Mouse (Mus musculus) thymus, adult 2 months (tissue): ENCODE data around the gene Tiam2.

Experiments used
- CTCF ChIP-seq: fragments of 200-500 bp; IDR thresholded peaks from 2 replicates; pipeline ENCODE4 v1.5.1; 2012; ENCODE audit warnings: mild to moderate bottlenecking, control low read depth, low read length, moderate library complexity, borderline replicate concordance; ENCODE audit not compliant: control insufficient read depth, poor library complexity, insufficient read depth; ENCODE audit errors: extremely low read depth
- POLR2A ChIP-seq: fragments of 200-500 bp; IDR thresholded peaks from 2 replicates; pipeline ENCODE4 v1.6.1; 2012; ENCODE audit warnings: mild to moderate bottlenecking, low read length, control low read depth, moderate library complexity; ENCODE audit not compliant: control insufficient read depth, poor library complexity, insufficient read depth; ENCODE audit errors: extremely low read depth

DNA sequence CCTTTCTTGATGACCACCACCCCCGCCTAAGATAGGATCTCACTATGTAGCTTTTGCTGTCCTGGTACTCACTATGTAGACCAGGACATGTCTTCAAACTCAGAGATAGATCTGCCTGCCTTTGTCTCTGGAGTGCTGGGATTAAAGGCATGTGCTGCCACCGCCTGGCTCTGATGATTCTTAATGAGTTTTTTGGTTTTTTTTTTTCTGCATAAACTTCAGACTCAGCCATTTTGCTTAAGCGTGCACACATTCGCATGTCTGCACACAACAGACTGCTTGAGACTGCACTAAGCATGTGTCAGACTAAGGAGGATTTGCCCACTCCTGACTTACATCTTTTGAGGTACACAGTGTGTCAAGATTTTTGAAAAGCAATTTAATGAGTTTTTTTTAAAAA is 24.0 kb downstream of the Tiam2 start:
- no peak for TF ChIP-seq CTCF
- no peak for TF ChIP-seq POLR2A
